Mouse (Mus musculus): Measurements from ENCODE around the gene Rdh12. TPM values are rescaled to one million over a fixed set of nuclear protein-coding genes. Genes with fewer than 3 reads are reported as not detected.
A peak's percentile ranks its signal among the peaks of the same experiment; 100 is the strongest.

Gene Rdh12
- 0.77 and 1.4 TPM in 2 replicates for polyA plus RNA-seq (2015; fragmentation: Nextera tagmentation; extraction: Ambion mirVana)

GRCm38 (mm10) chr12:79208703-79209464 lies at the start of gene Rdh12:
TSS of gene Rdh12 (plus strand) at chr12:79208914.
- Histone ChIP-seq H3K4me2 (ENCODE audit: low read length) (peak within 1 kb of the TSS; percentile 68), H3K4me1 (replicated peaks; ENCODE audit: control insufficient read depth, insufficient read depth, low read length) (no peaks in the 10 kb centered on the region), H3K9ac (replicated peaks; ENCODE audit: low read depth, low read length) (peak within 1 kb of the TSS; percentile 36; the same call in 1 of the 2 replicates), H3K4me3 (replicated peaks; ENCODE audit: low read length) (peak within 1 kb of the TSS; percentile 46), H3K9me3 (ENCODE audit: control insufficient read depth, low read length) (no peaks in the 10 kb centered on the region), H3K27ac (ENCODE audit: low read length) (no peak within 1 kb of the TSS), H3K36me3 (ENCODE audit: control insufficient read depth, insufficient read depth) (no peaks in the 10 kb centered on the region), H3K27me3 (replicated peaks; ENCODE audit: control insufficient read depth, insufficient read depth, low read length) (no peaks in the 10 kb centered on the region)
- peak; percentile 90 for ATAC-seq
- 4% methylated on average over 13 of the region's 13 CpGs for WGBS

- peaks cover 38% of the 10 kb centered on the region for H3K36me3 ChIP-seq (ENCODE audit: control insufficient read depth, insufficient read depth)
Observed at GRCm38 (mm10) chr12:79162876-79163275, 45.8 kb upstream of the Rdh12 start.

GRCm38 (mm10) chr12:79169173-79169572 lies 39.5 kb upstream of the Rdh12 start:
- Histone ChIP-seq H3K4me1 (replicated peaks; ENCODE audit: control insufficient read depth, insufficient read depth, low read length) (peaks cover 7% of the 10 kb centered on the region), H3K27me3 (replicated peaks; ENCODE audit: control insufficient read depth, insufficient read depth, low read length) (no peaks in the 10 kb centered on the region), H3K36me3 (ENCODE audit: control insufficient read depth, insufficient read depth) (peaks cover 5% of the 10 kb centered on the region), H3K9ac (replicated peaks; ENCODE audit: low read depth, low read length) (no peak overlapping the region), H3K9me3 (ENCODE audit: control insufficient read depth, low read length) (no peaks in the 10 kb centered on the region), H3K27ac (ENCODE audit: low read length) (no peak overlapping the region), H3K4me2 (ENCODE audit: low read length) (no peak overlapping the region), H3K4me3 (replicated peaks; ENCODE audit: low read length) (no peak overlapping the region)
- ATAC-seq, result no peak

More at GRCm38 (mm10) chr12:79162876-79163275, 45.8 kb upstream of the Rdh12 start:
- Histone ChIP-seq H3K27ac (ENCODE audit: low read length) (no peak overlapping the region), H3K4me3 (replicated peaks; ENCODE audit: low read length) (no peak overlapping the region), H3K27me3 (replicated peaks; ENCODE audit: control insufficient read depth, insufficient read depth, low read length) (no peaks in the 10 kb centered on the region), H3K4me2 (ENCODE audit: low read length) (no peak overlapping the region), H3K9ac (replicated peaks; ENCODE audit: low read depth, low read length) (no peak overlapping the region), H3K4me1 (replicated peaks; ENCODE audit: control insufficient read depth, insufficient read depth, low read length) (no peaks in the 10 kb centered on the region), H3K9me3 (ENCODE audit: control insufficient read depth, low read length) (no peaks in the 10 kb centered on the region)
- WGBS, result 93% methylated on average over 3 of the region's 3 CpGs
- no peak for ATAC-seq

GRCm38 (mm10) chr12:79170421-79170820 lies 38.3 kb upstream of the Rdh12 start:
- no peak overlapping the region for H3K27ac ChIP-seq (ENCODE audit: low read length)

GRCm38 (mm10) chr12:79171269-79171995 lies 37.3 kb upstream of the Rdh12 start:
- H3K9me3 ChIP-seq (ENCODE audit: control insufficient read depth, low read length), result no peaks in the 10 kb centered on the region
- H3K9ac ChIP-seq (replicated peaks; ENCODE audit: low read depth, low read length), result peak overlapping the region; percentile 83
- no peaks in the 10 kb centered on the region for H3K27me3 ChIP-seq (replicated peaks; ENCODE audit: control insufficient read depth, insufficient read depth, low read length)
- H3K4me3 ChIP-seq (replicated peaks; ENCODE audit: low read length), result peak overlapping the region; percentile 80
- 32% methylated on average over 12 of the region's 12 CpGs for WGBS
- no peak for ATAC-seq
- H3K4me2 ChIP-seq (ENCODE audit: low read length), result peak overlapping the region; percentile 65
- no peak overlapping the region; the same call in 1 of the 2 replicates for H3K27ac ChIP-seq (ENCODE audit: low read length)
- peaks cover 7% of the 10 kb centered on the region for H3K4me1 ChIP-seq (replicated peaks; ENCODE audit: control insufficient read depth, insufficient read depth, low read length)
- no peaks in the 10 kb centered on the region; the same call in 1 of the 2 replicates for H3K36me3 ChIP-seq (ENCODE audit: control insufficient read depth, insufficient read depth)

More at GRCm38 (mm10) chr12:79170421-79170820, 38.3 kb upstream of the Rdh12 start:
- no peak for ATAC-seq
- 67% methylated on average over 3 of the region's 3 CpGs for WGBS
- peaks cover 7% of the 10 kb centered on the region for H3K4me1 ChIP-seq (replicated peaks; ENCODE audit: control insufficient read depth, insufficient read depth, low read length)
- H3K36me3 ChIP-seq (ENCODE audit: control insufficient read depth, insufficient read depth), result no peaks in the 10 kb centered on the region
- no peak overlapping the region for H3K9ac ChIP-seq (replicated peaks; ENCODE audit: low read depth, low read length)
- no peak overlapping the region for H3K4me3 ChIP-seq (replicated peaks; ENCODE audit: low read length)
- no peaks in the 10 kb centered on the region for H3K27me3 ChIP-seq (replicated peaks; ENCODE audit: control insufficient read depth, insufficient read depth, low read length)
- no peak overlapping the region for H3K4me2 ChIP-seq (ENCODE audit: low read length)
- H3K9me3 ChIP-seq (ENCODE audit: control insufficient read depth, low read length), result no peaks in the 10 kb centered on the region

GRCm38 (mm10) chr12:79172019-79172941 lies 36.4 kb upstream of the Rdh12 start, which contains the start of gene Vti1b:
TSS of gene Vti1b (minus strand) at chr12:79172667.
- peak within 1 kb of the TSS; percentile 80 for H3K4me3 ChIP-seq (replicated peaks; ENCODE audit: low read length)
- H3K27me3 ChIP-seq (replicated peaks; ENCODE audit: control insufficient read depth, insufficient read depth, low read length), result no peaks in the 10 kb centered on the region
- H3K36me3 ChIP-seq (ENCODE audit: control insufficient read depth, insufficient read depth), result no peaks in the 10 kb centered on the region; the same call in 1 of the 2 replicates
- peak within 1 kb of the TSS; percentile 93 for H3K27ac ChIP-seq (ENCODE audit: low read length)
- peaks cover 7% of the 10 kb centered on the region for H3K4me1 ChIP-seq (replicated peaks; ENCODE audit: control insufficient read depth, insufficient read depth, low read length)
- H3K9me3 ChIP-seq (ENCODE audit: control insufficient read depth, low read length), result no peaks in the 10 kb centered on the region
- H3K4me2 ChIP-seq (ENCODE audit: low read length), result peak within 1 kb of the TSS; percentile 65
- peak within 1 kb of the TSS; percentile 83 for H3K9ac ChIP-seq (replicated peaks; ENCODE audit: low read depth, low read length)
- under 1% methylated on average over 72 of the region's 73 CpGs for WGBS
- ATAC-seq, result peak; percentile 99

- Histone ChIP-seq H3K4me3 (replicated peaks; ENCODE audit: low read length) (no peak overlapping the region), H3K9me3 (ENCODE audit: control insufficient read depth, low read length) (no peaks in the 10 kb centered on the region), H3K9ac (replicated peaks; ENCODE audit: low read depth, low read length) (no peak overlapping the region), H3K4me1 (replicated peaks; ENCODE audit: control insufficient read depth, insufficient read depth, low read length) (peaks cover 7% of the 10 kb centered on the region), H3K4me2 (ENCODE audit: low read length) (no peak overlapping the region), H3K36me3 (ENCODE audit: control insufficient read depth, insufficient read depth) (no peaks in the 10 kb centered on the region; the same call in 1 of the 2 replicates), H3K27me3 (replicated peaks; ENCODE audit: control insufficient read depth, insufficient read depth, low read length) (no peaks in the 10 kb centered on the region), H3K27ac (ENCODE audit: low read length) (no peak overlapping the region)
- no peak for ATAC-seq
- WGBS, result 90% methylated on average over 5 of the region's 5 CpGs
Observed at GRCm38 (mm10) chr12:79173721-79174120, 35.0 kb upstream of the Rdh12 start.

- no peaks in the 10 kb centered on the region for H3K27me3 ChIP-seq (replicated peaks; ENCODE audit: control insufficient read depth, insufficient read depth, low read length)
- no peak for ATAC-seq
Observed at GRCm38 (mm10) chr12:79175998-79176397, 32.7 kb upstream of the Rdh12 start.

More at GRCm38 (mm10) chr12:79175998-79176397, 32.7 kb upstream of the Rdh12 start:
- peaks cover 7% of the 10 kb centered on the region for H3K4me1 ChIP-seq (replicated peaks; ENCODE audit: control insufficient read depth, insufficient read depth, low read length)
- H3K4me2 ChIP-seq (ENCODE audit: low read length), result no peak overlapping the region
- 90% methylated on average over 5 of the region's 5 CpGs for WGBS
- no peak overlapping the region for H3K27ac ChIP-seq (ENCODE audit: low read length)
- peaks cover 3% of the 10 kb centered on the region for H3K36me3 ChIP-seq (ENCODE audit: control insufficient read depth, insufficient read depth)
- H3K9me3 ChIP-seq (ENCODE audit: control insufficient read depth, low read length), result no peaks in the 10 kb centered on the region
- H3K9ac ChIP-seq (replicated peaks; ENCODE audit: low read depth, low read length), result no peak overlapping the region
- no peak overlapping the region for H3K4me3 ChIP-seq (replicated peaks; ENCODE audit: low read length)
